Mouse (Mus musculus) urinary bladder, postnatal 14 days (tissue): ENCODE data around the gene Ufsp2.

Experiments used
- DNase-seq: peaks from one replicate; pipeline ENCODE4 v3.0.0; 2021; ENCODE audit warnings: low spot score

Ufsp2 gene

DNA sequence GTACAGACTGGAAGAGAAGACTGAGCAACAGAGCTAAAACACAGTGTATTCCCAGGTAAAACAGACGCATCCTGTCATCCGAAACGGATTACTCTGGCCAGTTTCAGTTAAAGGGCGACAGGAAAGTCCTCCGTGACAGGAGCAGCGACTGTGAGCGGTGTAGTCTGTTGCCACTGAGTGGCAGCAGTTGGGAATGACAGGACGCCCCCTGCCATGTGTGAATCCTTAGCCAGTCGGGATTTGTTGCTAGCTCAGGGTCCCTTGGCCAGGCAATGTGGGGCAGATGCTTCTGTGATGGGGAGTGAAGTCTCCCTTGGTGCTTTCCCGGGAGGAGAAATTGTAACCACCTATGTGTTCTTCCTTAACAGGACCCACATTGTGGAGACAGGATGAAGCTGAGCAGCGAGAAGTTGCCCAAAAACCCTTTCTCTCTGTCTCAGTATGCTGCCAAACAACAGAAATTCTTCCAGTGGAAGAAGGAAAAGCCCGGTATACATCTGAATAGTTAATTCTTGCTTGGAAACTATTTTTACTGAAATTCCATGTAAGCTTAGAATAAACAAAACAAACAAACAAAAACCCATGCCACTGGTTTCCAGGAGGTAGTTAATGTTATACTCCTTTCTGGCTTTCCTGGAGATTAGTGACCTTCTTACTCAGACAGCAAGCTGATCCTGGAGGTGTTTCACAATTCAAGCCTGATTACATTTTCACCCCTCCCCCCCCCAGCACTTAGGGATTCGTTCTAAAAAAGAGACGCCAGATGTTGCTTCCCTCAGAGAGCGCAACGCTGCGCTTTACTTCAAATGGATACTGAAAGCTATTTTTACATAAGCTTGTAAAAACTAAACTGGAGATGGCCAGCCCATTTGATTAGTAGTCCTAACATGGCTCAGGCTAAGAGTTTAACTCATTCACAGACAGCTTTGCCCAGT is 35.7 kb downstream of the Ufsp2 start:
- no peak for DNase-seq

DNA sequence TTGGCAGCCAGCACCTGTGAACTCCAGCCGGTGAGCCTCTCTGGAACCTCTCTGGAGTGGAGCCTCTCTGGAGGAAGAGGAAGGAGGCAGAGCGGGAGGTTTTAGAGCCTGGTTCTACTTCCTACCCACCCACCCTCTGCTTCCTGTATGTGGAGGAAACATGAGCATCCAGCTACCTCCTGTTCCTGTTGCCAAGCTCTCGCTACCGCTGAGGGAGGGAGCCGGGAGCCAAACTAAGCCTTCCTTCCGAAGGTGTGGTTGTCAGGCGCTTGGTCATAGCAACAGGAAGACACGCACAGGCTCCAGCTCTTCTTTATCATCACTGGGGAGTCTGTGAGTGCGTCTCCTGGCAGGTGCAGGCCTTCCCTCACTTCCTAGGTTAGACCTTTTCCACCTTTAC is 46.9 kb downstream of the Ufsp2 start:
- no peak for DNase-seq

DNA sequence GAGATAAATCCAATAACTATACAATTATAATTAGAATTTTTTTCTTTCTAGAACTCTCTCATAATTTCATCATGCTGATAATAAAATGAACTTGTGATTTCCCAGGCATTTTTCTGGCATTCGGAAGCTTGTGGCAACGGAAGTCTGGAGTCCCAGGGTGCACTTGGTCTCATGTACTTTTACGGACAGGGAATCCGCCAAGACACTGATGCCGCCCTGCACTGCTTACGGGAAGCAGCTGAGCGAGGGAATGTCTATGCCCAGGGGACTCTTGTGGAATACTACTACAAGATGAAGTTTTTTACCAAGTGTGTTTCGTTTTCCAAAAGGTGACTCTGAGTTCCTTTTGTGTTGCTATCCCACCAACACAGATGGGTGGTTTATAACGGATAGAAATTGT is 47.4 kb downstream of the Ufsp2 start:
- no peak for DNase-seq

DNA sequence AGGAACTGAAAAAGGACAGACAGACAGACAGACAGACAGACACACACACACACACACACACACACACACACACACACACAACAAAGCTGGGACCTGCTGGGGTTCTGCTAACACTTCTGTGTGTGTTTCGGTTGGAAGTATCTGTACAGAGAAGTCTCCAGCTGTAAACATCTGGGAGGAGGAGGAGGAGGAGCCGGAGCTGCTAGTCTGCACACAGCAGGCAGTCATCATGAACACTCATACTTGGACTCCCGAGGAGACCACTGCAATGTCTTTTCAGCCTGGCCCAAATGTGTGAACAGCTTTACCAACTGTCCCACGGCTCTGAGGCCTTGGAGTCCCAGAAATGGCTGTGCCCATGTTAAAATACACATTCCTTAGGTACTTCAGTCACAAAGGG is 49.1 kb downstream of the Ufsp2 start:
- peak; percentile 19 for DNase-seq

GRCm38 (mm10) chr8:46036217-46036616 is 60.9 kb downstream of the Ufsp2 start:
- DNase-seq: no peak

DNA sequence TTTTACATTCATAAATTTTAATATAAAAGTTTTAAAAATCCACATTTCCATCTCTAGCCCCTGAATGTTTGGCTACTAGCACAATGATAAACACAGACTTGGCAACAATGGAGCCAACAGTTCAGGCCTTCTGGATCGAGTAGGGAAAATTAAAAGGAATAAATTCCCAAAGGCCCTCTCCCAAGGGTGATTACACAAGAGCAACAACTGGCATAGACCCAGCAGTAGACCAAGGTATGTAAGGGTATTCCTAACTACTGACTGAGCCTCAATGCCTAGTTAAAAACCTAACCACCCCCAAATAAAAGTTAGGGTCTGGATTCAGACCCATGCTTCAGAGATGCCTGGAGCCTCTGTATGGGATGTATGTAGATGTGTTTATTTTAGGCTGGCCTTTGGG is 64.3 kb downstream of the Ufsp2 start:
- DNase-seq: no peak

DNA sequence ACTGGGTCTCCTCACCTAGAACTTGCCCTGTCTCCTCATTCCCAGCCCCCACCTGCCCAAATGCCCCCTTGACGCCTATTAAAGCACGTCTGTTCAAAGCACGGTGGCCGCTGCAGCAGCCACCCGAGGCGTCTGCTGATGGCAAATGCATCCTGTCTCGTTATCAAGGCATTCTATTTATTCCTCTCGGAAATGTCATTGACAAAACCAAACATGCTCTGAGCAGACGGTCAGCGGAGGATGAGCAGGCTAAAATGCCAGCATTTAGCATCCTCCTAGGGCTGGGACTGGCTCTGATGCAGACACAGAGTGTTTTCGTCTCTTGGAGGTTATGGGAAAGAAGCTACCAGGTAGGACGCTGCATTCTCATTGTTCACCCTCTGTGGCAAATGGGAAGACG is 64.9 kb downstream of the Ufsp2 start:
- DNase-seq: no peak
